Mouse (Mus musculus) stomach, embryonic 15.5 days (tissue): ENCODE results near the gene Cdc26. TPM values are rescaled to one million over a fixed set of nuclear protein-coding genes. Genes with fewer than 3 reads are reported as not detected.

Experiments used
- ATAC-seq: fragments of 200-750 bp; cut with Nextera tagmentation; 2 replicates; pipeline ENCODE4 v1.8.0; 2017; ENCODE audit warnings: low read depth, moderate number of reproducible peaks, moderate TSS enrichment; ENCODE audit not compliant: insufficient read depth, low FRiP score
- H3K27ac ChIP-seq: fragments of 300-500 bp; sonication (generic); 2 replicates; pipeline ENCODE4 v1.5.1; 2015; ENCODE audit warnings: mild to moderate bottlenecking, inconsistent platforms
- H3K27me3 ChIP-seq: fragments of 300-500 bp; sonication (generic); replicated peaks from 2 replicates; pipeline ENCODE4 v1.6.1; 2015; ENCODE audit warnings: inconsistent platforms
- H3K36me3 ChIP-seq: fragments of 300-500 bp; sonication (generic); 2 replicates; pipeline ENCODE4 v1.6.1; 2015; ENCODE audit warnings: inconsistent platforms
- H3K4me1 ChIP-seq: fragments of 300-500 bp; sonication (generic); 2 replicates; pipeline ENCODE4 v1.6.1; 2015; ENCODE audit warnings: inconsistent platforms
- H3K4me2 ChIP-seq: fragments of 300-500 bp; sonication (generic); 2 replicates; pipeline ENCODE4 v1.6.1; 2015; ENCODE audit warnings: mild to moderate bottlenecking, inconsistent platforms
- H3K4me3 ChIP-seq: fragments of 300-500 bp; sonication (generic); replicated peaks from 2 replicates; pipeline ENCODE4 v1.5.1; 2015; ENCODE audit warnings: inconsistent platforms
- H3K9ac ChIP-seq: fragments of 300-500 bp; sonication (generic); 2 replicates; pipeline ENCODE4 v1.6.1; 2015; ENCODE audit warnings: inconsistent platforms
- H3K9me3 ChIP-seq: fragments of 300-500 bp; sonication (generic); 2 replicates; pipeline ENCODE4 v1.6.1; 2016; ENCODE audit warnings: inconsistent platforms
- WGBS: fragments of 180-500 bp; shearing (Covaris S2); methylation state at CpG from one replicate; pipeline ENCODE4 v1.1.7; 2015; 5-methylcytosine and 5-hydroxymethylcytosine counted together
- polyA plus RNA-seq: library from polyadenylated mRNA; unstranded; fragments of >200 nt; fragmentation: Nextera tagmentation; extraction: Ambion mirVana; gene quantifications from 2 replicates; pipeline ENCODE4 v1.2.1, GENCODE M21; 2015

Cdc26 gene
- polyA plus RNA-seq, 1 experiment from 2014 or later, result 146 TPM

- WGBS, result 40% methylated on average over 7 of the region's 7 CpGs
- H3K9me3 ChIP-seq, result no peaks in the 10 kb centered on the region
- H3K9ac ChIP-seq, result peak overlapping the region; percentile 54
- ATAC-seq, result no peak
- 0 out of 2 replicates have a peak, but pooled peaks cover 3% of the 10 kb centered on the region for H3K4me1 ChIP-seq
- no peaks in the 10 kb centered on the region for H3K27me3 ChIP-seq
- H3K4me2 ChIP-seq, result peak overlapping the region; percentile 64
- H3K27ac ChIP-seq, result peak overlapping the region; percentile 86; the same call in 1 of the 2 replicates
- no peaks in the 10 kb centered on the region for H3K36me3 ChIP-seq
- H3K4me3 ChIP-seq, result peak overlapping the region; percentile 92
Measured at GRCm38 (mm10) chr4:62359256-62359775, 49.1 kb downstream of the Cdc26 start.

GRCm38 (mm10) chr4:62357631-62358148 lies 50.8 kb downstream of the Cdc26 start:
- ATAC-seq, result no peak
- Histone ChIP-seq H3K4me1 (0 out of 2 replicates have a peak, but pooled peaks cover 3% of the 10 kb centered on the region), H3K27ac (no peak overlapping the region), H3K9ac (no peak overlapping the region), H3K4me3 (no peak overlapping the region), H3K9me3 (no peaks in the 10 kb centered on the region), H3K4me2 (no peak overlapping the region), H3K36me3 (no peaks in the 10 kb centered on the region), H3K27me3 (no peaks in the 10 kb centered on the region)
- 70% methylated on average over 1 of the region's 1 CpGs for WGBS

GRCm38 (mm10) chr4:62349371-62349770 lies 59.1 kb downstream of the Cdc26 start:
- peaks cover 11% of the 10 kb centered on the region; the same call in 1 of the 2 replicates for H3K36me3 ChIP-seq
- H3K4me2 ChIP-seq, result no peak overlapping the region
- H3K27me3 ChIP-seq, result no peaks in the 10 kb centered on the region
- no peak overlapping the region for H3K9ac ChIP-seq
- peaks cover 7% of the 10 kb centered on the region; the same call in 1 of the 2 replicates for H3K4me1 ChIP-seq
- no peak overlapping the region for H3K4me3 ChIP-seq
- no peak overlapping the region for H3K27ac ChIP-seq
- no peak for ATAC-seq
- 94% methylated on average over 2 of the region's 2 CpGs for WGBS
- no peaks in the 10 kb centered on the region for H3K9me3 ChIP-seq

- Histone ChIP-seq H3K27ac (peak overlapping the region; percentile 49; the same call in 1 of the 2 replicates), H3K4me2 (no peak overlapping the region), H3K4me3 (no peak overlapping the region), H3K36me3 (peaks cover 14% of the 10 kb centered on the region; the same call in 1 of the 2 replicates), H3K9ac (no peak overlapping the region), H3K4me1 (peaks cover 7% of the 10 kb centered on the region; the same call in 1 of the 2 replicates), H3K27me3 (no peaks in the 10 kb centered on the region), H3K9me3 (no peaks in the 10 kb centered on the region)
- 38% methylated on average over 2 of the region's 2 CpGs for WGBS
- no peak; the same call in 1 of the 2 replicates for ATAC-seq
Measured at GRCm38 (mm10) chr4:62348329-62348705, 60.1 kb downstream of the Cdc26 start.

- no peak overlapping the region for H3K4me2 ChIP-seq
- peaks cover 14% of the 10 kb centered on the region; the same call in 1 of the 2 replicates for H3K36me3 ChIP-seq
- no peaks in the 10 kb centered on the region for H3K9me3 ChIP-seq
- H3K9ac ChIP-seq, result no peak overlapping the region
- WGBS, result 48% methylated on average over 9 of the region's 9 CpGs
- no peaks in the 10 kb centered on the region for H3K27me3 ChIP-seq
- no peak overlapping the region for H3K4me3 ChIP-seq
- peak overlapping the region; percentile 49; the same call in 1 of the 2 replicates for H3K27ac ChIP-seq
- no peak for ATAC-seq
- peaks cover 7% of the 10 kb centered on the region; the same call in 1 of the 2 replicates for H3K4me1 ChIP-seq
Measured at GRCm38 (mm10) chr4:62347605-62348328, 60.7 kb downstream of the Cdc26 start.

- H3K4me2 ChIP-seq, result no peak overlapping the region
- WGBS, result 88% methylated on average over 4 of the region's 4 CpGs
- peaks cover 7% of the 10 kb centered on the region; the same call in 1 of the 2 replicates for H3K4me1 ChIP-seq
- H3K9me3 ChIP-seq, result no peaks in the 10 kb centered on the region
- H3K4me3 ChIP-seq, result no peak overlapping the region
- H3K36me3 ChIP-seq, result peaks cover 17% of the 10 kb centered on the region; the same call in 1 of the 2 replicates
- no peak overlapping the region for H3K27ac ChIP-seq
- no peak for ATAC-seq
- no peak overlapping the region for H3K9ac ChIP-seq
- H3K27me3 ChIP-seq, result no peaks in the 10 kb centered on the region
Measured at GRCm38 (mm10) chr4:62345827-62346226, 62.6 kb downstream of the Cdc26 start.

GRCm38 (mm10) chr4:62344000-62344399 lies 64.4 kb downstream of the Cdc26 start:
- H3K4me3 ChIP-seq, result no peak overlapping the region
- no peaks in the 10 kb centered on the region for H3K27me3 ChIP-seq
- H3K4me1 ChIP-seq, result peaks cover 7% of the 10 kb centered on the region; the same call in 1 of the 2 replicates
- H3K27ac ChIP-seq, result no peak overlapping the region
- 90% methylated on average over 1 of the region's 1 CpGs for WGBS
- peaks cover 17% of the 10 kb centered on the region; the same call in 1 of the 2 replicates for H3K36me3 ChIP-seq
- H3K9me3 ChIP-seq, result no peaks in the 10 kb centered on the region
- no peak for ATAC-seq
- H3K9ac ChIP-seq, result no peak overlapping the region
- H3K4me2 ChIP-seq, result no peak overlapping the region

GRCm38 (mm10) chr4:62338536-62338935 lies 69.9 kb downstream of the Cdc26 start:
- Histone ChIP-seq H3K9me3 (no peaks in the 10 kb centered on the region), H3K4me2 (no peak overlapping the region), H3K27ac (no peak overlapping the region), H3K4me1 (no peaks in the 10 kb centered on the region), H3K27me3 (no peaks in the 10 kb centered on the region), H3K9ac (no peak overlapping the region), H3K4me3 (no peak overlapping the region), H3K36me3 (peaks cover 17% of the 10 kb centered on the region)
- ATAC-seq, result no peak
- WGBS, result 86% methylated on average over 5 of the region's 5 CpGs

Other genes with a start within 250 kb of the Cdc26 start
- 8.0 and 8.5 TPM in 2 replicates for gene Zfp37, start 177.6 kb downstream of the Cdc26 start, polyA plus RNA-seq
- 21.4 and 23.9 TPM in 2 replicates for gene Slc31a2, start 146.1 kb downstream of the Cdc26 start, polyA plus RNA-seq
- 24.9 and 28.5 TPM in 2 replicates for gene Fkbp15, start 48.1 kb downstream of the Cdc26 start, polyA plus RNA-seq
- gene Slc31a1, start 47.9 kb downstream of the Cdc26 start, polyA plus RNA-seq, result 59.0 and 64.3 TPM in 2 replicates
- 18.6 and 19.1 TPM in 2 replicates for gene Prpf4, start 155 bp upstream of the Cdc26 start, polyA plus RNA-seq
- not detected in 2 replicates for gene Rnf183, start 26.6 kb upstream of the Cdc26 start, polyA plus RNA-seq
- 6.2 and 7.8 TPM in 2 replicates for gene Wdr31, start 62.3 kb upstream of the Cdc26 start, polyA plus RNA-seq
- gene Bspry, start 71.4 kb upstream of the Cdc26 start, polyA plus RNA-seq, result 28.4 and 29.9 TPM in 2 replicates
- 27.3 and 30.7 TPM in 2 replicates for gene Hdhd3, start 94.8 kb upstream of the Cdc26 start, polyA plus RNA-seq
- gene Alad, start 111.3 kb upstream of the Cdc26 start, polyA plus RNA-seq, result 121 and 142 TPM in 2 replicates
- gene Pole3, start 116.4 kb upstream of the Cdc26 start, polyA plus RNA-seq, result 70.9 and 77.3 TPM in 2 replicates
- gene 4933430I17Rik, start 116.7 kb upstream of the Cdc26 start, polyA plus RNA-seq, result 0.19 and 0.35 TPM in 2 replicates
- gene Rgs3, start 151.2 kb upstream of the Cdc26 start, polyA plus RNA-seq, result 46.8 and 48.0 TPM in 2 replicates